Mouse (Mus musculus): ENCODE data around the gene Hspb1. TPM values are rescaled to one million over a fixed set of nuclear protein-coding genes. Genes with fewer than 3 reads are reported as not detected.
A peak's percentile ranks its signal among the peaks of the same experiment; 100 is the strongest.

Hspb1 gene
- polyA plus RNA-seq, 1 experiment from 2014 or later = 1,190 TPM

DNA sequence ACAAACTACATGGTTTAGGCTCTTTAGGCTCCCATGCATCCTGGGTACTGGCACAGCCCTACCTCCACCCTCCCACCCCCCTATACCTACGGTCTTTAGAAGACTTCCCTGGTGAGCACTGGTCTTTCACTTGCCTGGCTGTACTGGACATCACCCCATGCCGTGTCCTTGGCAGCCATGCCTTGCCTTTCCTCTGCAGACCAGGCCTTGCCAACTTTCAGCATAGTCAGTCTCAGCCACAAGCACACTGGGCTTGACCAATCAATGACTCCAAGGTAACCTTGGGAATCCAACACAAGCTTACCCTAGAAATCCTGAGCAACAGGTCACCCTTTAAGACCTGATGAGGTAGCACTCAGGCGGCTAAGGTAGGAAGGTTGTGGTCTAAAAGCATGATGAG is 28.9 kb downstream of the Hspb1 start:
- WGBS = 89% methylated on average over 3 of the region's 3 CpGs
- no peak overlapping the region for H3K9ac ChIP-seq
- peaks cover 55% of the 10 kb centered on the region for H3K36me3 ChIP-seq
- H3K4me1 ChIP-seq = 0 out of 2 replicates have a peak, but pooled peaks cover 12% of the 10 kb centered on the region
- no peak overlapping the region for H3K4me3 ChIP-seq
- no peak for ATAC-seq (ENCODE audit: insufficient number of reproducible peaks, low FRiP score, low TSS enrichment, low read depth)
- no peak overlapping the region for H3K27ac ChIP-seq
- no peak overlapping the region for H3K4me2 ChIP-seq
- H3K27me3 ChIP-seq = no peaks in the 10 kb centered on the region
- H3K9me3 ChIP-seq = no peaks in the 10 kb centered on the region

- H3K27me3 ChIP-seq = no peaks in the 10 kb centered on the region
- no peak overlapping the region for H3K27ac ChIP-seq
- H3K4me1 ChIP-seq = 0 out of 2 replicates have a peak, but pooled peaks cover 10% of the 10 kb centered on the region
- no peak for ATAC-seq (ENCODE audit: insufficient number of reproducible peaks, low FRiP score, low TSS enrichment, low read depth)
- H3K9me3 ChIP-seq = no peaks in the 10 kb centered on the region
- peaks cover 61% of the 10 kb centered on the region for H3K36me3 ChIP-seq
- no peak overlapping the region for H3K4me2 ChIP-seq
- no peak overlapping the region for H3K4me3 ChIP-seq
- 91% methylated on average over 8 of the region's 8 CpGs for WGBS
- no peak overlapping the region for H3K9ac ChIP-seq
Observed at GRCm38 (mm10) chr5:135917327-135918058, 29.8 kb downstream of the Hspb1 start.

- H3K9me3 ChIP-seq = no peaks in the 10 kb centered on the region
- H3K9ac ChIP-seq = no peak overlapping the region
- peaks cover 65% of the 10 kb centered on the region for H3K36me3 ChIP-seq
- H3K27ac ChIP-seq = no peak overlapping the region
- ATAC-seq (ENCODE audit: insufficient number of reproducible peaks, low FRiP score, low TSS enrichment, low read depth) = no peak
- H3K4me1 ChIP-seq = 0 out of 2 replicates have a peak, but pooled peaks cover 6% of the 10 kb centered on the region
- WGBS = 92% methylated on average over 5 of the region's 5 CpGs
- no peak overlapping the region for H3K4me2 ChIP-seq
- no peaks in the 10 kb centered on the region for H3K27me3 ChIP-seq
- H3K4me3 ChIP-seq = no peak overlapping the region
Observed at GRCm38 (mm10) chr5:135918059-135918437, 30.3 kb downstream of the Hspb1 start.

- H3K27me3 ChIP-seq = no peaks in the 10 kb centered on the region
- no peak overlapping the region for H3K27ac ChIP-seq
- H3K4me3 ChIP-seq = no peak overlapping the region
- H3K9me3 ChIP-seq = no peaks in the 10 kb centered on the region
- WGBS = 95% methylated on average over 5 of the region's 5 CpGs
- no peak for ATAC-seq (ENCODE audit: insufficient number of reproducible peaks, low FRiP score, low TSS enrichment, low read depth)
- H3K4me2 ChIP-seq = no peak overlapping the region
- peaks cover 64% of the 10 kb centered on the region for H3K36me3 ChIP-seq
- no peak overlapping the region for H3K9ac ChIP-seq
- 0 out of 2 replicates have a peak, but pooled peaks cover 6% of the 10 kb centered on the region for H3K4me1 ChIP-seq
Observed at GRCm38 (mm10) chr5:135918593-135918992, 30.9 kb downstream of the Hspb1 start.

DNA sequence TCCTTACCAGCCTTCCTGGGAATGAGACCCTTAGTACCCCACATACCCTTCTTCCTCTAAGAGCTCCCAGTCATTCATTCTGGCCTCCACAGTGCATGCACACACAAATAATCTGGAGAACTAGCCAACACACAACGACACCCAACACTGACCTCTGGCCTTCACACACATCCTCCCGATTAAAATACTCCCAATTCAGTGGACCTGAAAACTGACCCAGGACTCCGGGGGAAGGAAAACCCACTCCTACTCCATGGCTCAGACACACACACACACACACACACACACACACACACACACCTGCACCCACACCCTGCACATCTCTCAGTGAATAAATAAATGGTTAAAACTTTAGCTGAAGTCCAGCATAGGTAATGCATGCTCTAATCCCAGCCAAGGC is 32.2 kb downstream of the Hspb1 start:
- no peak for ATAC-seq (ENCODE audit: insufficient number of reproducible peaks, low FRiP score, low TSS enrichment, low read depth)
- H3K27me3 ChIP-seq = no peaks in the 10 kb centered on the region
- H3K36me3 ChIP-seq = peaks cover 63% of the 10 kb centered on the region
- no peak overlapping the region for H3K27ac ChIP-seq
- H3K4me2 ChIP-seq = no peak overlapping the region
- H3K4me1 ChIP-seq = 0 out of 2 replicates have a peak, but pooled peaks cover 3% of the 10 kb centered on the region
- H3K4me3 ChIP-seq = no peak overlapping the region
- H3K9me3 ChIP-seq = no peaks in the 10 kb centered on the region
- 96% methylated on average over 3 of the region's 3 CpGs for WGBS
- no peak overlapping the region for H3K9ac ChIP-seq

GRCm38 (mm10) chr5:135923901-135924300 is 36.2 kb downstream of the Hspb1 start:
- ATAC-seq (ENCODE audit: insufficient number of reproducible peaks, low FRiP score, low TSS enrichment, low read depth) = no peak
- WGBS = 92% methylated on average over 7 of the region's 7 CpGs

GRCm38 (mm10) chr5:135929685-135930424 is 42.1 kb downstream of the Hspb1 start:
- H3K27me3 ChIP-seq = no peaks in the 10 kb centered on the region
- whole genome bisulfite sequencing = 75% methylated on average over 6 of the region's 6 CpGs
- H3K4me2 ChIP-seq = no peak overlapping the region
- no peaks in the 10 kb centered on the region for H3K9me3 ChIP-seq
- H3K36me3 ChIP-seq = peaks cover 62% of the 10 kb centered on the region
- peaks cover 18% of the 10 kb centered on the region for H3K4me1 ChIP-seq
- H3K27ac ChIP-seq = no peak overlapping the region
- no peak for ATAC-seq (ENCODE audit: insufficient number of reproducible peaks, low FRiP score, low TSS enrichment, low read depth)
- H3K9ac ChIP-seq = no peak overlapping the region
- no peak overlapping the region for H3K4me3 ChIP-seq

More at GRCm38 (mm10) chr5:135923901-135924300, 36.2 kb downstream of the Hspb1 start:
- Histone ChIP-seq H3K4me1 (peaks cover 4% of the 10 kb centered on the region; the same call in 1 of the 2 replicates), H3K9ac (no peak overlapping the region), H3K36me3 (peaks cover 69% of the 10 kb centered on the region), H3K27ac (no peak overlapping the region), H3K27me3 (no peaks in the 10 kb centered on the region), H3K9me3 (no peaks in the 10 kb centered on the region), H3K4me3 (no peak overlapping the region), H3K4me2 (no peak overlapping the region)

GRCm38 (mm10) chr5:135931526-135931925 is 43.8 kb downstream of the Hspb1 start:
- H3K9me3 ChIP-seq = no peaks in the 10 kb centered on the region
- no peak for ATAC-seq (ENCODE audit: insufficient number of reproducible peaks, low FRiP score, low TSS enrichment, low read depth)
- peaks cover 21% of the 10 kb centered on the region for H3K4me1 ChIP-seq
- no peak overlapping the region for H3K9ac ChIP-seq
- H3K4me2 ChIP-seq = no peak overlapping the region
- no peak overlapping the region for H3K27ac ChIP-seq
- H3K27me3 ChIP-seq = no peaks in the 10 kb centered on the region
- WGBS = 89% methylated on average over 9 of the region's 9 CpGs
- peaks cover 51% of the 10 kb centered on the region for H3K36me3 ChIP-seq
- H3K4me3 ChIP-seq = no peak overlapping the region

- Histone ChIP-seq H3K36me3 (peaks cover 44% of the 10 kb centered on the region), H3K9ac (no peak overlapping the region), H3K4me2 (no peak overlapping the region), H3K9me3 (no peaks in the 10 kb centered on the region), H3K27me3 (no peaks in the 10 kb centered on the region), H3K4me1 (peaks cover 21% of the 10 kb centered on the region), H3K4me3 (no peak overlapping the region), H3K27ac (no peak overlapping the region)
- no peak for ATAC-seq (ENCODE audit: insufficient number of reproducible peaks, low FRiP score, low TSS enrichment, low read depth)
- WGBS = 76% methylated on average over 2 of the region's 2 CpGs
Observed at GRCm38 (mm10) chr5:135932359-135932758, 44.6 kb downstream of the Hspb1 start.

GRCm38 (mm10) chr5:135933222-135933899 is 45.6 kb downstream of the Hspb1 start:
- Histone ChIP-seq H3K4me1 (peaks cover 21% of the 10 kb centered on the region), H3K36me3 (peaks cover 35% of the 10 kb centered on the region), H3K27me3 (no peaks in the 10 kb centered on the region), H3K4me3 (peak overlapping the region; percentile 75), H3K9ac (peak overlapping the region; percentile 67), H3K4me2 (peak overlapping the region; percentile 50), H3K27ac (peak overlapping the region; percentile 98), H3K9me3 (no peaks in the 10 kb centered on the region)
- no peak for ATAC-seq (ENCODE audit: insufficient number of reproducible peaks, low FRiP score, low TSS enrichment, low read depth)
- WGBS = 8% methylated on average over 12 of the region's 12 CpGs

- H3K27me3 ChIP-seq = no peaks in the 10 kb centered on the region
- H3K4me3 ChIP-seq = peak overlapping the region; percentile 75
- peaks cover 31% of the 10 kb centered on the region for H3K36me3 ChIP-seq
- ATAC-seq (ENCODE audit: insufficient number of reproducible peaks, low FRiP score, low TSS enrichment, low read depth) = peak; percentile 63
- peaks cover 21% of the 10 kb centered on the region for H3K4me1 ChIP-seq
- H3K9me3 ChIP-seq = no peaks in the 10 kb centered on the region
- H3K9ac ChIP-seq = peak overlapping the region; percentile 67
- WGBS = under 1% methylated on average over 34 of the region's 35 CpGs
- H3K4me2 ChIP-seq = peak overlapping the region; percentile 50
- peak overlapping the region; percentile 98 for H3K27ac ChIP-seq
Observed at GRCm38 (mm10) chr5:135933900-135934441, 46.3 kb downstream of the Hspb1 start.
